Mouse (Mus musculus) liver, adult 2 months (tissue): ENCODE measurements at regions not wholly inside any gene's neighbourhood (a gene's known extent, or its start where the extent isn't known, plus 50 kb on each side); places are given as distances from the start of the nearest gene placed in this dataset.

Experiments
- DNase-seq: peaks from one replicate; pipeline ENCODE4 v3.0.0-alpha.2; 2011; ENCODE audit warnings: low read depth, low spot score; ENCODE audit errors: extremely low read depth
- H3K27ac ChIP-seq: fragments of 200-500 bp; replicated peaks from 2 replicates; pipeline ENCODE4 v1.5.1; 2012; ENCODE audit warnings: low read depth, mild to moderate bottlenecking, control low read depth, inconsistent platforms, low read length; ENCODE audit not compliant: insufficient read depth
- H3K27me3 ChIP-seq: fragments of 200-500 bp; 2 replicates; pipeline ENCODE4 v1.6.1; 2012; ENCODE audit warnings: mild to moderate bottlenecking, moderate library complexity, low read length, inconsistent platforms; ENCODE audit not compliant: control insufficient read depth, insufficient read depth
- H3K36me3 ChIP-seq: fragments of 200-500 bp; 2 replicates; pipeline ENCODE4 v1.6.1; 2012; ENCODE audit warnings: low read length, inconsistent platforms; ENCODE audit not compliant: control insufficient read depth, insufficient read depth
- H3K4me1 ChIP-seq: fragments of 200-500 bp; 2 replicates; pipeline ENCODE4 v1.6.1; 2011; ENCODE audit warnings: low read length; ENCODE audit not compliant: control insufficient read depth, insufficient read depth
- H3K4me3 ChIP-seq: fragments of 200-500 bp; 2 replicates; pipeline ENCODE4 v1.5.1; 2011; ENCODE audit warnings: low read depth, mild to moderate bottlenecking, control low read depth, low read length, moderate library complexity; ENCODE audit not compliant: insufficient read depth
- H3K79me2 ChIP-seq: fragments of 200-500 bp; 2 replicates; pipeline ENCODE4 v1.6.1; 2012; ENCODE audit warnings: inconsistent platforms, mild to moderate bottlenecking, low read length, moderate library complexity; ENCODE audit not compliant: control insufficient read depth, insufficient read depth
- H3K9ac ChIP-seq: fragments of 200-500 bp; 2 replicates; pipeline ENCODE4 v1.6.1; 2012; ENCODE audit warnings: low read depth, mild to moderate bottlenecking, control low read depth, inconsistent platforms, low read length
- CTCF ChIP-seq: fragments of 200-500 bp; IDR thresholded peaks from 2 replicates; pipeline ENCODE4 v1.5.1; 2011; ENCODE audit warnings: low read depth, low read length, control low read depth
- POLR2A ChIP-seq: fragments of 200-500 bp; IDR thresholded peaks from 2 replicates; pipeline ENCODE4 v1.6.1; 2011; ENCODE audit warnings: low read length, control low read depth; ENCODE audit not compliant: insufficient read depth; ENCODE audit errors: extremely low read depth
- WGBS: fragments of 180-500 bp; shearing (Covaris S2); methylation state at CpG from one replicate; pipeline ENCODE4 v1.1.7; 2018; 5-methylcytosine and 5-hydroxymethylcytosine counted together

- peak; percentile 57 for DNase-seq
- Histone ChIP-seq H3K27ac (no peak overlapping the region), H3K36me3 (no peaks in the 10 kb centered on the region), H3K9ac (no peak overlapping the region), H3K27me3 (no peaks in the 10 kb centered on the region), H3K79me2 (no peaks in the 10 kb centered on the region), H3K4me1 (peaks cover 7% of the 10 kb centered on the region), H3K4me3 (no peak overlapping the region)
- peak; percentile 65 for TF ChIP-seq CTCF
- no peak for TF ChIP-seq POLR2A
- WGBS: 49% methylated on average over 5 of the region's 5 CpGs
These were observed 1817.1 kb downstream of the 9330182O14Rik start for GRCm38 (mm10) chr15:41951276-41951675.

- no peak for TF ChIP-seq POLR2A
- TF ChIP-seq CTCF: no peak
- DNase-seq: no peak
- Histone ChIP-seq H3K4me1 (no peaks in the 10 kb centered on the region), H3K36me3 (no peaks in the 10 kb centered on the region), H3K4me3 (no peak overlapping the region), H3K27me3 (no peaks in the 10 kb centered on the region), H3K9ac (no peak overlapping the region), H3K79me2 (no peaks in the 10 kb centered on the region), H3K27ac (no peak overlapping the region)
These were observed 1826.4 kb downstream of the 9330182O14Rik start for GRCm38 (mm10) chr15:41960597-41960996.

- Histone ChIP-seq H3K9ac (no peak overlapping the region), H3K27me3 (no peaks in the 10 kb centered on the region), H3K79me2 (no peaks in the 10 kb centered on the region), H3K36me3 (no peaks in the 10 kb centered on the region), H3K27ac (no peak overlapping the region), H3K4me1 (no peaks in the 10 kb centered on the region), H3K4me3 (no peak overlapping the region)
- 80% methylated on average over 6 of the region's 6 CpGs for WGBS
- peak; percentile 9 for DNase-seq
- no peak for TF ChIP-seq POLR2A
These were observed 1836.7 kb downstream of the 9330182O14Rik start for GRCm38 (mm10) chr15:41970877-41971276.

- Histone ChIP-seq H3K79me2 (no peaks in the 10 kb centered on the region), H3K9ac (no peak overlapping the region), H3K27me3 (no peaks in the 10 kb centered on the region), H3K27ac (no peak overlapping the region), H3K36me3 (no peaks in the 10 kb centered on the region), H3K4me3 (no peak overlapping the region), H3K4me1 (peaks cover 1% of the 10 kb centered on the region; the same call in 1 of the 2 replicates)
- TF ChIP-seq CTCF (peak; percentile 97), POLR2A (no peak)
- peak; percentile 73 for DNase-seq
- 1% methylated on average over 8 of the region's 8 CpGs for WGBS
These were observed 1839.1 kb downstream of the 9330182O14Rik start for GRCm38 (mm10) chr15:41973263-41973662.

GRCm38 (mm10) chr15:41977196-41977595 is 1843.0 kb downstream of the 9330182O14Rik start:
- no peaks in the 10 kb centered on the region for H3K27me3 ChIP-seq
- H3K27ac ChIP-seq: no peak overlapping the region
- no peaks in the 10 kb centered on the region for H3K79me2 ChIP-seq
- TF ChIP-seq CTCF (no peak), POLR2A (no peak)
- peaks cover 1% of the 10 kb centered on the region; the same call in 1 of the 2 replicates for H3K4me1 ChIP-seq
- WGBS: 93% methylated on average over 2 of the region's 2 CpGs
- DNase-seq: no peak
- no peak overlapping the region for H3K4me3 ChIP-seq
- no peaks in the 10 kb centered on the region for H3K36me3 ChIP-seq
- H3K9ac ChIP-seq: no peak overlapping the region

GRCm38 (mm10) chr15:41977649-41978231 is 1843.6 kb downstream of the 9330182O14Rik start:
- H3K79me2 ChIP-seq: no peaks in the 10 kb centered on the region
- 42% methylated on average over 12 of the region's 12 CpGs for WGBS
- DNase-seq: peak; percentile 92
- no peak overlapping the region for H3K4me3 ChIP-seq
- peaks cover 1% of the 10 kb centered on the region; the same call in 1 of the 2 replicates for H3K4me1 ChIP-seq
- no peaks in the 10 kb centered on the region for H3K27me3 ChIP-seq
- no peak overlapping the region for H3K27ac ChIP-seq
- H3K36me3 ChIP-seq: no peaks in the 10 kb centered on the region
- TF ChIP-seq POLR2A (no peak), CTCF (no peak)
- no peak overlapping the region for H3K9ac ChIP-seq
